Mouse (Mus musculus) neural tube, embryonic 12.5 days (tissue): ENCODE measurements at regions not wholly inside any gene's neighbourhood (a gene's known extent, or its start where the extent isn't known, plus 50 kb on each side); places are given as distances from the start of the nearest gene placed in this dataset.

ENCODE experiments used
- ATAC-seq: fragments of 200-750 bp; cut with Nextera tagmentation; 2 replicates; pipeline ENCODE4 v1.8.0; 2017; ENCODE audit warnings: low read depth, mild to moderate bottlenecking, moderate TSS enrichment, moderate library complexity; ENCODE audit not compliant: low FRiP score
- H3K27ac ChIP-seq: fragments of 300-500 bp; sonication (generic); 2 replicates; pipeline ENCODE4 v1.5.1; 2016
- H3K27me3 ChIP-seq: fragments of 300-500 bp; sonication (generic); replicated peaks from 2 replicates; pipeline ENCODE4 v1.6.1; 2016; ENCODE audit warnings: mild to moderate bottlenecking
- H3K36me3 ChIP-seq: fragments of 300-500 bp; sonication (generic); 2 replicates; pipeline ENCODE4 v1.6.1; 2016; ENCODE audit warnings: mild to moderate bottlenecking
- H3K4me1 ChIP-seq: fragments of 300-500 bp; sonication (generic); 2 replicates; pipeline ENCODE4 v1.6.1; 2016
- H3K4me2 ChIP-seq: fragments of 300-500 bp; sonication (generic); replicated peaks from 2 replicates; pipeline ENCODE4 v1.6.1; 2016; ENCODE audit warnings: mild to moderate bottlenecking
- H3K4me3 ChIP-seq: fragments of 300-500 bp; sonication (generic); 2 replicates; pipeline ENCODE4 v1.5.1; 2016
- H3K9ac ChIP-seq: fragments of 300-500 bp; sonication (generic); 2 replicates; pipeline ENCODE4 v1.6.1; 2016; ENCODE audit warnings: mild to moderate bottlenecking
- H3K9me3 ChIP-seq: fragments of 300-500 bp; sonication (generic); 2 replicates; pipeline ENCODE4 v1.6.1; 2016; ENCODE audit warnings: mild to moderate bottlenecking
- WGBS: fragments of 180-500 bp; shearing (Covaris S2); methylation state at CpG from one replicate; pipeline ENCODE4 v1.1.7; 2016; 5-methylcytosine and 5-hydroxymethylcytosine counted together

GRCm38 (mm10) chr1:127152840-127153239 lies 52.0 kb upstream of the Mgat5 start:
- H3K4me3 ChIP-seq: no peak overlapping the region
- H3K27me3 ChIP-seq: no peaks in the 10 kb centered on the region
- no peak overlapping the region for H3K9ac ChIP-seq
- no peak overlapping the region for H3K27ac ChIP-seq
- no peaks in the 10 kb centered on the region for H3K9me3 ChIP-seq
- H3K4me1 ChIP-seq: no peaks in the 10 kb centered on the region
- 78% methylated on average over 6 of the region's 6 CpGs for WGBS
- no peaks in the 10 kb centered on the region for H3K36me3 ChIP-seq
- H3K4me2 ChIP-seq: no peak overlapping the region
- ATAC-seq: no peak

GRCm38 (mm10) chr1:127135521-127135920 lies 69.3 kb upstream of the Mgat5 start:
- Histone ChIP-seq H3K27ac (no peak overlapping the region), H3K9me3 (no peaks in the 10 kb centered on the region), H3K4me3 (no peak overlapping the region), H3K4me2 (no peak overlapping the region), H3K27me3 (no peaks in the 10 kb centered on the region), H3K4me1 (no peaks in the 10 kb centered on the region), H3K9ac (no peak overlapping the region), H3K36me3 (no peaks in the 10 kb centered on the region)
- ATAC-seq: no peak
- WGBS: 72% methylated on average over 4 of the region's 4 CpGs

DNA sequence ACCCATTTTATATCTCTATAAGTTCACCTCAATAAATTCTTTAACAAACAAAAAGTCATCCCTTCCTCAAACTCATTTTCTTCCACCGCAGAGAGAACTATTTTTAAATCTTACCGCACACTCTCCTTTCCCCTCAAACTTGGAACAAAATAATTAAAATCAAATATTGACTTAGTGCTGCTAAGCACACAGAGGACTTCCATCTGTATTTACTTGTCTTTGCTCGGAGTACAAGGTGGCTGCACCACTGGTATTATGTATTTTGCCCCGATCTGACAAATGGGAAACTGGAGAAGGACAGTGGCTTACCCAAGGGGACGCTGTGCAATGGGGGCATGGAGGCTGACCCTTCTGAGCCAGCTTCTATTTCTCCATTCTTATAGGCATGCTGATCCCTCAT lies 72.9 kb upstream of the Mgat5 start:
- no peaks in the 10 kb centered on the region for H3K36me3 ChIP-seq
- no peak overlapping the region for H3K27ac ChIP-seq
- H3K4me2 ChIP-seq: no peak overlapping the region
- no peak overlapping the region for H3K4me3 ChIP-seq
- H3K9me3 ChIP-seq: no peaks in the 10 kb centered on the region
- ATAC-seq: no peak
- H3K27me3 ChIP-seq: no peaks in the 10 kb centered on the region
- 87% methylated on average over 5 of the region's 5 CpGs for WGBS
- no peaks in the 10 kb centered on the region for H3K4me1 ChIP-seq
- H3K9ac ChIP-seq: no peak overlapping the region

- Histone ChIP-seq H3K9ac (no peak overlapping the region), H3K4me1 (no peaks in the 10 kb centered on the region), H3K36me3 (no peaks in the 10 kb centered on the region), H3K27me3 (no peaks in the 10 kb centered on the region), H3K4me2 (no peak overlapping the region), H3K9me3 (no peaks in the 10 kb centered on the region), H3K4me3 (no peak overlapping the region), H3K27ac (no peak overlapping the region)
- 84% methylated on average over 5 of the region's 5 CpGs for WGBS
- no peak for ATAC-seq
Measured at GRCm38 (mm10) chr1:127124862-127125261, 80.0 kb upstream of the Mgat5 start.

- ATAC-seq: no peak
- 84% methylated on average over 1 of the region's 1 CpGs for WGBS
- no peak overlapping the region for H3K4me2 ChIP-seq
- no peaks in the 10 kb centered on the region for H3K27me3 ChIP-seq
- H3K27ac ChIP-seq: no peak overlapping the region
- H3K4me3 ChIP-seq: no peak overlapping the region
- H3K9me3 ChIP-seq: peaks cover 7% of the 10 kb centered on the region; the same call in 1 of the 2 replicates
- no peaks in the 10 kb centered on the region for H3K36me3 ChIP-seq
- no peaks in the 10 kb centered on the region for H3K4me1 ChIP-seq
- no peak overlapping the region for H3K9ac ChIP-seq
Measured at GRCm38 (mm10) chr1:127118019-127118418, 86.8 kb upstream of the Mgat5 start.

DNA sequence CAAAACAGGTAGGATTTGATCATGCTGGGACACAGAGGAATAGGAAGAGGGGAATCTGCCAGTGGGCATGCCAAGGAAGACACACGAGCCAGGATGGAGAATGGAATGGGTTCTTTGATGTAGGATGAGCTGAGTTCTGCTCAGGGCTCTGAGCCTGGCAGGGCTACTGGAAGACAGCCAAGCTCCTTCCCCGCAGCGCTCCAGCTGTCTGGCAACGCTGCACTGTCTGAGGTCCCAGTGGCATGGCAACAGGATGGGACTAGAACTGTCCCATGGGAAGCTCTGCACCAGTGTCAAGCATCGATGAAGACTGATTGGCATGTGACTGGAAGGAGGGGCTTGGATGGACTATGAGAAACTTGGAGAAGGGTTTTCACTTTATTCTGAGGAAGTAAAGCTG lies 97.3 kb upstream of the Mgat5 start:
- Histone ChIP-seq H3K9ac (no peak overlapping the region), H3K36me3 (no peaks in the 10 kb centered on the region), H3K27me3 (no peaks in the 10 kb centered on the region), H3K4me1 (no peaks in the 10 kb centered on the region; the same call in 1 of the 2 replicates), H3K9me3 (no peaks in the 10 kb centered on the region), H3K4me2 (no peak overlapping the region), H3K27ac (no peak overlapping the region), H3K4me3 (no peak overlapping the region)
- 0 out of 2 replicates have a peak, but pooled peaks have one; percentile 37 for ATAC-seq
- 73% methylated on average over 5 of the region's 5 CpGs for WGBS

GRCm38 (mm10) chr1:127105861-127106260 lies 99.0 kb upstream of the Mgat5 start:
- 60% methylated on average over 8 of the region's 8 CpGs for WGBS
- Histone ChIP-seq H3K9ac (no peak overlapping the region), H3K4me2 (no peak overlapping the region), H3K4me3 (no peak overlapping the region), H3K27me3 (no peaks in the 10 kb centered on the region), H3K4me1 (no peaks in the 10 kb centered on the region; the same call in 1 of the 2 replicates), H3K9me3 (no peaks in the 10 kb centered on the region), H3K27ac (no peak overlapping the region), H3K36me3 (no peaks in the 10 kb centered on the region)
- no peak for ATAC-seq

- H3K4me2 ChIP-seq: no peak overlapping the region
- H3K4me3 ChIP-seq: no peak overlapping the region
- H3K27ac ChIP-seq: no peak overlapping the region
- 69% methylated on average over 2 of the region's 2 CpGs for WGBS
- H3K9ac ChIP-seq: no peak overlapping the region
- H3K9me3 ChIP-seq: no peaks in the 10 kb centered on the region
- no peaks in the 10 kb centered on the region; the same call in 1 of the 2 replicates for H3K4me1 ChIP-seq
- H3K27me3 ChIP-seq: no peaks in the 10 kb centered on the region
- H3K36me3 ChIP-seq: no peaks in the 10 kb centered on the region
- no peak for ATAC-seq
Measured at GRCm38 (mm10) chr1:127103664-127104063, 101.2 kb upstream of the Mgat5 start.

DNA sequence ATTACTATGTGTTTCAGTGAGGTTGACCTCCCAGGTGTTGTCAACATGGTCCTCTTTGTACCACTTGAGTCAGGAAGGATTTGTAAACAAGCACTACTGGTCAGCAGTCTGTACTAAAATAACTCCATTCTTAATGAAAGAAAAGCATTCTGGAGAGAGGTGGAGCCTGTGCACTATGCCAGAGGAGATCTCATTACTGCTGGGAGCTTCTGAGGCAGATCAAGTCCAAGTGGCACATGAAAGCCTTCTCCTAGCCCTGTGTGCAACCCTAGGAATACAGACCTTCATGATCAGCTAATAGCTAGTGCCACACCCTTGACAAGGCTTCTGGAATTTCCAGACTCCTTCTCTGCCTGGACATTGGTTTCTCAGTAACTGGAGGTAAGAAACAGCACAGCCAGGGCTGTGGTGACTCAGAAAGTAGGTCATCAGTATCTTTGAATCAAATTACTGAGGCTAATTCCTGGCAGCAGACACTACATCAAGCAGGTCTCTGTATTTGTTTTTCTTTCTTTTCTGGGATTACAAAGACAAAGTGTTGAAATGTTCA lies 105.9 kb upstream of the Mgat5 start:
- Histone ChIP-seq H3K9me3 (no peaks in the 10 kb centered on the region), H3K27me3 (no peaks in the 10 kb centered on the region), H3K4me2 (no peak overlapping the region), H3K27ac (no peak overlapping the region), H3K9ac (no peak overlapping the region), H3K4me1 (no peaks in the 10 kb centered on the region), H3K36me3 (no peaks in the 10 kb centered on the region), H3K4me3 (no peak overlapping the region)
- ATAC-seq: no peak

- no peak overlapping the region for H3K9ac ChIP-seq
- H3K27ac ChIP-seq: no peak overlapping the region
- no peaks in the 10 kb centered on the region for H3K27me3 ChIP-seq
- no peak for ATAC-seq
- H3K4me2 ChIP-seq: no peak overlapping the region
- H3K36me3 ChIP-seq: no peaks in the 10 kb centered on the region
- H3K4me1 ChIP-seq: no peaks in the 10 kb centered on the region
- peaks cover 4% of the 10 kb centered on the region; the same call in 1 of the 2 replicates for H3K9me3 ChIP-seq
- H3K4me3 ChIP-seq: no peak overlapping the region
Measured at GRCm38 (mm10) chr1:127087616-127088015, 117.2 kb upstream of the Mgat5 start.

DNA sequence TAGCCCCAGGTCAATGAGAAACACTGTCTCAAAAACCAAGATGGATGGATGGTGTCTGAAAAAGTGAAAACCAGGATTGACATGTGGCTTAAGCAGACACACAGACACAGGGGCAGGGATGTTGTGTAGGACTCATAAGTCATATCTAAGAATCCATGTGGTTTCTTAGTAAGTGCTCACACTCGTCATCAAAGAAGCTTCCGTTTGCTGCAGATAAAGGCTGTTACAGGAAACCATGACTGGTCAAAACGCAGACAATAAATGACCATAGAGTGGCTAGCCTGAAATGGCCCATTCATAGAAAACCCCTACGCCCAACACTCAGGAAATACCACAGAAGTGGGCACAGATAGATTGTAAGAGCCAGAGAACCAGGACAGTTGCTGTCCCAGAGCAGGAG lies 118.8 kb upstream of the Mgat5 start:
- no peaks in the 10 kb centered on the region for H3K36me3 ChIP-seq
- peaks cover 4% of the 10 kb centered on the region; the same call in 1 of the 2 replicates for H3K9me3 ChIP-seq
- H3K4me2 ChIP-seq: no peak overlapping the region
- ATAC-seq: no peak
- no peak overlapping the region for H3K9ac ChIP-seq
- no peak overlapping the region for H3K27ac ChIP-seq
- H3K4me1 ChIP-seq: no peaks in the 10 kb centered on the region
- H3K27me3 ChIP-seq: no peaks in the 10 kb centered on the region
- WGBS: 87% methylated on average over 4 of the region's 4 CpGs
- H3K4me3 ChIP-seq: no peak overlapping the region

GRCm38 (mm10) chr1:127083761-127084308 lies 121.0 kb upstream of the Mgat5 start:
- Histone ChIP-seq H3K36me3 (no peaks in the 10 kb centered on the region), H3K27me3 (no peaks in the 10 kb centered on the region), H3K4me1 (no peaks in the 10 kb centered on the region), H3K27ac (no peak overlapping the region), H3K4me3 (no peak overlapping the region), H3K9me3 (0 out of 2 replicates have a peak, but pooled peaks cover 4% of the 10 kb centered on the region), H3K9ac (no peak overlapping the region), H3K4me2 (no peak overlapping the region)
- no peak for ATAC-seq
- WGBS: 73% methylated on average over 3 of the region's 3 CpGs

DNA sequence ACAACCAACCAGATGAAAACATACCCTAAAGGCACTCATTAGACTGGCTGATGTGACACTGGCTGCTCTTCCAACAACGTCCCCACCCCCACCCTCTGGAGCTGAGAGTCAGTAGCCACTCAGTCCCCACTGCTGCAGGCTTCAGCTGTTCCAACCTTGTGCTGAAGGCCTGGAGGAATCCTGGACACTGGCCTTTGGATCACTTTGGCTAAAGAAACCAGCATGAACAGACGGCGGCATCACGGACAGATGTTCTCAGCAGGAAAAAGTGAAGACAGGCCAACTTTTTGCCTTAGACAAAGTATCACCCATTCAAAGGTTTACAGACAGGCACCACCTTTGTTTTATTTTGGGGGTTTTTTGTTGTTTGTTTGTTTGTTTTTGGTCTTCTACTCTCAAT lies 125.8 kb upstream of the Mgat5 start:
- H3K9ac ChIP-seq: no peak overlapping the region
- 0 out of 2 replicates have a peak, but pooled peaks cover 4% of the 10 kb centered on the region for H3K9me3 ChIP-seq
- no peak for ATAC-seq
- H3K36me3 ChIP-seq: no peaks in the 10 kb centered on the region
- no peaks in the 10 kb centered on the region for H3K27me3 ChIP-seq
- no peaks in the 10 kb centered on the region for H3K4me1 ChIP-seq
- no peak overlapping the region for H3K4me3 ChIP-seq
- no peak overlapping the region for H3K4me2 ChIP-seq
- no peak overlapping the region for H3K27ac ChIP-seq
- WGBS: 77% methylated on average over 4 of the region's 4 CpGs
